Mouse (Mus musculus) T-helper 1 cell (primary cell): ENCODE measurements around the gene Gm14418.
"Not testable (repeated sequence)": the region's sequence is repeated elsewhere in the genome, so short reads cannot be mapped to it uniquely, and the experiment has no call there.

ENCODE experiments used
- in situ Hi-C: fragments of 300-600 bp; cut with MboI, MseI; formaldehyde crosslinking; loops from one replicate; pipeline ENCODE4 v1.15.1; 2025; ENCODE audit warnings: high pct_unique_total_duplicates

The Gm14418 gene

GRCm38 (mm10) chr2:177398096-177398495, at the start of gene Gm14418:
TSS of gene Gm14418 (minus strand) at chr2:177398320.
- in situ Hi-C loops: not testable (repeated sequence)
